Mouse (Mus musculus): ENCODE measurements at regions not wholly inside any gene's neighbourhood (a gene's known extent, or its start where the extent isn't known, plus 50 kb on each side); places are given as distances from the start of the nearest gene placed in this dataset.

GRCm38 (mm10) chr1:57174289-57174890 lies 195.9 kb upstream of the Satb2 start:
- DNase-seq (ENCODE audit: low read depth), result no peak

- no peak for DNase-seq (ENCODE audit: low read depth)
These were observed 188.6 kb upstream of the 1700066M21Rik start for GRCm38 (mm10) chr1:57188796-57189319.

GRCm38 (mm10) chr1:57201274-57201673 lies 176.1 kb upstream of the 1700066M21Rik start:
- DNase-seq (ENCODE audit: low read depth), result no peak

GRCm38 (mm10) chr1:57204331-57204730 lies 173.1 kb upstream of the 1700066M21Rik start:
- DNase-seq (ENCODE audit: low read depth), result no peak

GRCm38 (mm10) chr1:57205198-57205987 lies 172.0 kb upstream of the 1700066M21Rik start:
- DNase-seq (ENCODE audit: low read depth), result peak; percentile 19

GRCm38 (mm10) chr1:57206496-57206895 lies 170.9 kb upstream of the 1700066M21Rik start:
- DNase-seq (ENCODE audit: low read depth), result no peak

GRCm38 (mm10) chr1:57206944-57207343 lies 170.5 kb upstream of the 1700066M21Rik start:
- DNase-seq (ENCODE audit: low read depth), result no peak

GRCm38 (mm10) chr1:57208415-57208814 lies 169.0 kb upstream of the 1700066M21Rik start:
- no peak for DNase-seq (ENCODE audit: low read depth)

- DNase-seq (ENCODE audit: low read depth), result no peak
These were observed 168.1 kb upstream of the 1700066M21Rik start for GRCm38 (mm10) chr1:57209281-57209680.

GRCm38 (mm10) chr1:57211046-57211445 lies 166.4 kb upstream of the 1700066M21Rik start:
- no peak for DNase-seq (ENCODE audit: low read depth)

GRCm38 (mm10) chr1:57213428-57213874 lies 164.0 kb upstream of the 1700066M21Rik start:
- no peak for DNase-seq (ENCODE audit: low read depth)

- DNase-seq (ENCODE audit: low read depth), result no peak
These were observed 163.2 kb upstream of the 1700066M21Rik start for GRCm38 (mm10) chr1:57214266-57214665.

- no peak for DNase-seq (ENCODE audit: low read depth)
These were observed 159.8 kb upstream of the 1700066M21Rik start for GRCm38 (mm10) chr1:57217656-57218055.

GRCm38 (mm10) chr1:57218127-57218526 lies 159.3 kb upstream of the 1700066M21Rik start:
- DNase-seq (ENCODE audit: low read depth), result no peak

GRCm38 (mm10) chr1:57218616-57219015 lies 158.8 kb upstream of the 1700066M21Rik start:
- DNase-seq (ENCODE audit: low read depth), result no peak

- DNase-seq (ENCODE audit: low read depth), result no peak
These were observed 152.9 kb upstream of the 1700066M21Rik start for GRCm38 (mm10) chr1:57224425-57225104.

GRCm38 (mm10) chr1:57243607-57244408 lies 133.6 kb upstream of the 1700066M21Rik start:
- no peak for DNase-seq (ENCODE audit: low read depth)

- no peak for DNase-seq (ENCODE audit: low read depth)
These were observed 117.8 kb upstream of the 1700066M21Rik start for GRCm38 (mm10) chr1:57259626-57260025.

GRCm38 (mm10) chr1:57265012-57265760 lies 112.2 kb upstream of the 1700066M21Rik start:
- DNase-seq (ENCODE audit: low read depth), result no peak

GRCm38 (mm10) chr1:57266695-57267094 lies 110.7 kb upstream of the 1700066M21Rik start:
- no peak for DNase-seq (ENCODE audit: low read depth)

- DNase-seq (ENCODE audit: low read depth), result no peak
These were observed 109.6 kb upstream of the 1700066M21Rik start for GRCm38 (mm10) chr1:57267851-57268250.

Data from naive thymus-derived CD4-positive, alpha-beta T cell, adult 2 months (primary cell).